Mouse (Mus musculus) layer of hippocampus, adult 8-10 months (tissue): ENCODE data around the gene Bin2. TPM values are rescaled to one million over a fixed set of nuclear protein-coding genes. Genes with fewer than 3 reads are reported as not detected.
"Not testable (repeated sequence)": the region's sequence is repeated elsewhere in the genome, so short reads cannot be mapped to it uniquely, and the experiment has no call there.

Experiments used
- DNase-seq, 2 experiments: peaks; one replicate each; pipeline ENCODE4 v3.0.0; 2022; ENCODE audit warnings: low spot score in 2 of 2
- total RNA-seq, 4 experiments: library from RNA; stranded (reverse); gene quantifications; 2 replicates each; pipeline ENCODE4 v1.2.4; 2022

Gene Bin2
- total RNA-seq, 4 experiments from 2014 or later, result 4.5 to 15.9 (median 9.7) TPM

DNA sequence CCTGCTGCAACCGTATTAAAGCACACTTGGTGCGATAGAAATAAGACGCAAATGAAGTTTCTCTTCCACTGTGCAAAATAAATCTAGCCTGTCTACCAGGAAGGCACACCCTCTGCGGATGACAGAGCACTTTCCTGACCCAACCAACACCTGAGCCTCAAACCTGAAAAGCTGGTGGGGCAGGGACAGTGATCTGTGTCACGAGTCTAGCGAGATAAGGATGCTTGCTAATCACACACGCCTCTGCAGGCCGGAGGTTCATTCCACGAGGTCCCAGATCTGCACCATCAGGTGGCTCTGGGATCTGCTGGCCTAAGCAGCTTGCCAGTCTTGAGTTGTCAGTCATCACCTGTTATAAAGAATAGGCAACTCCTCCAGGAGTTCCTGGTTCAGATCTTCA, 17.7 kb downstream of the Bin2 start:
- DNase-seq, result no peak

DNA sequence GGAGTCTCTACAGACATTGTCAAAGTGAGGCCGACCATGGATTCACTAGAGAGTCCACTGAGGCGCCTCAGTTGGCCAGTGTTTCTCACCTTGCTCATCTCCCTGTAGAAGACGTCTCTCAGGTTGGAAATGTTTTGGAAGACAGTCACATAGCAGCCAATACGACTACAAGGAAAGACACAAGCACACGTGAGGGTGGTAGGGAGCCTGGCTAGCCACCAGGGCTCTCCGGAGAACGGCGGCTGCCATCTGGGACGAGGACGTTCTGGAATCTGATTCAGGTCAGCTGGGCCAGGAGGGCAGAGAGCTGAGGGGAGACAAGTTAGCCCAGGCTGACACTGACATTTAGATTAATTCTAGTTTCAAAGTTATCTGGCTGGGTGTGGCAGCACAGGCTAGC, 19.2 kb downstream of the Bin2 start:
- no peak for DNase-seq

DNA sequence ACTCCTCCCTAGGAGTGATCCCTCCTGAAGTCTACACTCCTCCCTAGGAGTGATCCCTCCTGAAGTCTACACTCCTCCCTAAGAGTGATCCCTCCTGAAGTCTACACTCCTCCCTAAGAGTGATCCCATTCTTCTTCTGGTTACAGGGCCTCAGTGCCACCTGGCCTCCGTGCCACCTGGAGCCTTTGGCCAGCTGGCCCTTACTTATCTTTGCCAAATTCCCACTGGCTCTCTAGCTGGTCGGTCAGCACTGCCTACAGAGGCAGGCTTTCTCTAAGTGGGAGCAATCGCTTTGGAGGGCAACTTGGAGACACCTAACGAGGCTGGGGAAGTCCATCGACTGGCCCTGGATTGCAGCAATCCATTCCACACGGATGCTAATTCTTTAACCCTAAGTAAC, 23.2 kb downstream of the Bin2 start:
- no peak for DNase-seq

DNA sequence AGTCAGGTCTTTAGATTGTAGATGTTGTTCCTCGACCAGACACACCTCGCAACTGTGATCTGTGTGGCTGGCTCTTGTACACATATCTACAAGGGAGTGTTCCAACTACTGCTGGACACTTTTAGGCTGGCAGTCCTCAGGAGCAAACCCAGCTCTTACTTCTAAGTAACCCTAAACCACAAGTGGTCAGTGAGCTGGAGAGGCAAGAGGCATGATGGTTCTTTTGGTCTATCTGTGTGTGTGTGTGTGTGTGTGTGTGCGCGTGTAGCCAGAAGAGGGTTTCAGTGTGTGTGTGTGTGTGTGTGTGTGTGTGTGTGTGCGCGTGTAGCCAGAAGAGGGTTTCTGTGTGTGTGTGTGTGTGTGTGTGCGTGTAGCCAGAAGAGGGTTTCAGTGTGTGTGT, 26.9 kb downstream of the Bin2 start:
- no peak for DNase-seq

DNA sequence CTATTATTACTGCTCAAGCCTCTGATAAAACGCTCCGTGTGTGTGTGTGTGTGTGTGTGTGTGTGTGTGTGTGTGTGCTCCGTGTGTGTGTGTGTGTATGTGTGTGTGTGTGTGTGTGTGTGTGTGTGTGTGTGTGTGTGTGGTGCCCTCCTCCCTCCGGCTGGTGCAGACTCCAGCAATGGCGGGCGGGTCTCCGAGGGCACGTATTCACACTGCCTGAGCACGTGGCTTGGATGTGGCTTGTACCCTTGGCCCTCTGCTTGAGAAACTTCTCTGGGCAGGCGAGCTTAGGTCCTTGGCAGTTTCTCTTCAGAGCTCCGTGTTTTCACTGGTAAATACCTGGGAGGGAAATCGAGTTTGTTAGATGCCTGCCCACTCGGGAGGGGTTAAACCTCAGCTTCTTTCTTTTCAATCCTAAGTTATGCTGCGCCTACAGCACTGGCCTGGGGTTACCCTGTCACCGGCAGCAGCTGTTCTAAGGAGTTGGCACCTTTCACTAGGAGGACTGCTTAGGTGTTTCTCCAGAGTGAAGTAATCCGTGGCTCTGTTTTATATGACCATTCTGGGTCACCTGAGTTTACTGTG, 28.0 kb downstream of the Bin2 start:
- DNase-seq, result no peak

DNA sequence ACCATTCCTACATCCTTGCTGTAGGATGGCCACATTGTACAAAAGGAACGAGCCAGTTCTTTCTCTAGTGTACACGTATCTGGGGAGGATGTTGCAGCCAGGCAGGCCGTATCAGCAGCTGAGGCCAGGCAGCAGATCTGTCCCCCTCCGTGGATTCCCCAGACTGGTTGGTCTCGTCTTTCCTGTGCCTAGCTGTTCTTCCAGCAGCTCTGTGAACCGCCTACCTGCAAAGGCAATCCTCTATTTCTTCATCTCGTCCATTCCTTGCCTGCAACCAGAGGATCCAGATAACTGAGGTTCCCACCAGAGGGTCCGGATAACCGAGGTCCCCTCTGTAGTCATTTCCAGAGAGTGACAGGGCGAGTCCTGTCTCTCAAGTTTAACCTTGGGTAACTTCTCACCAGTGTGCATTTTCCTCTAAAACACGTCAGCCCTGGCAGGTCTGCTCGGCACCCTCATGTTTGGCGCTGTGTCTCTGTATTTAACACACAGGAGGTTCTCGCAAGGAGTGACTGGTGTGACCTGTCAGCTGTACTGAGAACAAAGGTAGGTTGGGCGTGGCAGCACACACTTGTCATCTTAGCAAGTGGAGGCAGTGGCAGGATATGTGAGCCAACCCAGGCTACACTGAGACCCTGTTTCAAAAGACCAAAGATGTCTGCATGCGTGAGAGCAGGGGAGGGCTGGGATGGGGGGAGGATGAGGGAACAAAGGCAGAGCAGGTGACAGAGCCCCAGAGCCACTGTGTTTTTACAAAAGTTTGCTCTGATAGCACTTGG, 29.2 kb downstream of the Bin2 start:
- no peak for DNase-seq

DNA sequence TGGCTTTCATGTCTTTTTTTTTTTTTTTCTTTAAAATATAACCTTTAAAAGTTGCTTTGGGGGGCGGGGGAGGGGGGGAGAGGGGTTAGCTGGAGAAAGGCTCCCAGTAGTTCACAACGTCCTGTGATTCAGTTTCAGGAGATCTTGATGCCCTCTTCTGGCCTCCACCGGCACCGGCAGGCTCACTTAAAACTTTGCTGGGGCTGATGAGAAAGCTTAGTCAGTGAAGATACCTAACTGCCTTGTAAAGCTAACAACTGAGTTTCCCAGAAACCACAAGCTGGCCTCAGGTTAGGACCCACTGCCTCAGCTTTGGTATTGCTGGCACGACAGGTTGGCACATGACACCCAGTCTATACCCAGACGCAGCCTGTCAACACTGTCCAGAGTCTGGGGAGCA, 31.7 kb downstream of the Bin2 start:
- DNase-seq, result no peak

DNA sequence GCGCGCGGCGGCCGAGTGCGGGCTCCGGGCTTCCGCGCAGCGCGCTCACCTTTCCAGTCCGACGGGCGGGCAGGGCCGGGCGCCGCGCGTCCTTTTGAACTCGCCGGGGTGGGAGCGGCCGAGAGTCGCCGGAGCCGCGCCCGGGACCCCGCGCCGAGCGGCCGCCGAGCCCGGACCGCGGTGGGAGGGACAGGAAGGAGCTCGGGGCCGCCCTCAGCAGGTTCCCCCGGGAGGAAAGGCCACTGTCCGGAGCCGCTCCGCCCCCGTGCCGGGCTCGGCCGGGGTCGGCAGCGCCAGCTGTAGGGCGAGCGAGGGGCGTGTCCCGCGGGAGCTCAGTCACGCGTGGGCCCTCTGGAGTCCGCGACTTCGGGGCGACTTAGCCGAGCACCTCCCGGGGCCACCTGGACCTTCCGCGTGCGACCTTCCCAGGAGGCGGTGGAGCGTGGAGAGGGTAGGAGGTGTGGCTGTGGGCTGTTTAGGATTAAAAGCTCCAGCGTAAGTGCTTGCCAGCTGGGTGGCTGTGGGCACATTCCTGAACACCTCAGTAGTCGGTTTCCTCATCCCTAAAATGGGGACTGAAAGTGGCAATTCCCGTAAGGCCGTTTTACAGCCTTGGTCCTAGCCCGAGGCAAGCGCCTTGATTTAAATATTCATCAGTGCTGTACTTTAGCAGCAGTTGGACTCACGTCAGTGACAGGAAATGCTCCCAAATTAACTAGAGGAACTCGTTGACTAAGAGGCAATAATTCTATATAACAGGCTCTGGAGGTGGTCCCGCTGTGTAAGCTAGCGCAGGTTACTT, 32.5 kb downstream of the Bin2 start, which contains the start of gene Smagp:
Gene Smagp (minus strand): TSS at position 241 of the 802 bp plus-strand sequence.
- DNase-seq, result no peak

DNA sequence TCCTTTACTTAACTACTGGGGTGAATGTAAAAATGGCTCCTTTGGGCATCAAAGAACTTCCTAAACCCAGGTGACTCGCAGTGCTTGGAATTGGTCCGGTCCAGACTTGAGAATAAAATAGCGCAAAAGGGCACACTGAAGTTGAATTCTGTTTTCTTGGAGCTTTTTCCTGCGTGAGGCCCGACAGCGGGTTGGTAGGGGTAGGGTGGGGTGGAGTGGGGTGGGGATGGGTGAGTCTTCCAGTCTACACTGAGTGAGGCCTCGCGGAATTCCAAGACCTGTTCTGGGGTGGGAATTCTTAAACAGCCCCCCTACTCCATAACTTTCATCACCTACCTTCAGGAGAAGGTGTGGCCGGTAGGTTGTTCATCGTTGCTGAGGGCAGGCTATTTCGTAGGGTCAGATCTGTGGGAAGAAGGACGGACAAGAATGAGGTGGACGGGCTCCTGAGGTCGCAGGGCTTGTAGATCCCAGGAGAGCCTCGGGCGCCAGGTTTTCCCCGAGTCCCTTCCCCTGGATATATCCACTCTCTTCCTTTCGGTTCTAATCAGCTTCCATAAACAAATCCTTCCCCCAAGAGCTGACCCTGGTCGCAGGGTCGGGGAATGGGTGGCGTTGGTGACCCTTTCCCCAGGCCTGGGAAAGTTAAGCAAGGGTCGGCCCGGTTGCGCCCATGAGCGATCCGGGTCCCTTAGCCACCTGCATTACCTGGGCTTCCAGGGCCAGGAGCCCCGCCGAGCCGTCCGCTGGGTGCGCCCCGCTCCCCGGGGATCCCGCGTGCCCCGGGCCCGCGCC, 33.3 kb downstream of the Bin2 start:
- no peak for DNase-seq

DNA sequence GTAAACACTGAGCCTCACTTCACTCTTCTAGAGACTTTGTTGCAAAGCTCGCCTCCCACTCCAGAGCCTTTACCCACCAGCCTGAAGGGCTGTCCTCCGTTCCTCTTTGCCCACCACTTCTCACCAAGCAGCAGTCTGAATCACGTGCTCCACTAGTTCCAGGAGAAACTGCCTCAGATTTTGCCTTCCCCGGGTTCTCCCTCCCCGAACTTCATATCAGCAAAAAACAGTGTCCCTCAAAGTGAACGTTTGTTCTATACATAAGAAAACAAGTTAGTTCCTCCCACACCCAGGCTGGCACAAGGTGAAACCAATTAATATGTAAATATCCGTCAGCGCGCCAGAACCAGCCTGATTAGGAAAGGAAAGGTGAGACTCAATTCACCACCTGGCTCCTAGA, 34.1 kb downstream of the Bin2 start:
- no peak for DNase-seq

DNA sequence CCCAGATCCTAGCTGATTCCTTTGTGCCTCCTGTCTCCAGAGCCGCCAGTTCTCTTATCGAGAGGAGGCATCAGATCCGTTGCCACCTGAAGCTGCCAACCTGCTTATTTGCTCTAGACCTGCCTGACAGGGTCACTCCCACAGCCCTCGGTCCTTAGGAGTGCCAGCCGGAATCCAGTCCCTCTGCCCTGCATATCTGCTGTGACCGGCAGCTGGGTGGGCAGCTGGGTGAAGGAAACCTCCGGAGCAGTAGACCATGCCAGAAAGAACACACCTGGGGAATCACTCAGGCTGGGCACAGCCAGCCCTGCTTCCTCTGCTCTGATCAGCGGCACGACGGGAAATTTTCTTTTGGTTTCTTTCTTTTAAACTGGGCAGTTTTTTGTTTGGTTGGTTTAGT, 36.0 kb downstream of the Bin2 start:
- no peak for DNase-seq

DNA sequence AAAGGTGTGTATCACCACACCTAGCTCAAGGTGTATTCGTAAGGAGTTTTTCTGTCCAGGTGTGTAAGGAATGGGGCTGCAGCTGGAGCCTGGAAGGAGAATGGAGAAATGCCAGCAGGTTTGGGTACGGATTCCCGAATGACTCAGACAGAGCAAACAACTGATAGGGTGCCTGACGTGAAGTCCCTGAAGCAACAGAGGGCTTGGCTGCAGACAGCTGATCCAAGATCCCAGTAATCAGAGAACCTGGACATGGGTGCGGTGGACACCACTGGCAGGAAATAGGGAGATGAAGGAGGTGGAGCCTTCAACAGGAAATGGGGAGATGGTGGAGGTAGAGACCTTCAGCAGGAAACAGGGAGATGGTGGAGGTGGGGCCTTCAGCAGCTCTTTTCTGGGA, 37.0 kb downstream of the Bin2 start:
- no peak for DNase-seq

DNA sequence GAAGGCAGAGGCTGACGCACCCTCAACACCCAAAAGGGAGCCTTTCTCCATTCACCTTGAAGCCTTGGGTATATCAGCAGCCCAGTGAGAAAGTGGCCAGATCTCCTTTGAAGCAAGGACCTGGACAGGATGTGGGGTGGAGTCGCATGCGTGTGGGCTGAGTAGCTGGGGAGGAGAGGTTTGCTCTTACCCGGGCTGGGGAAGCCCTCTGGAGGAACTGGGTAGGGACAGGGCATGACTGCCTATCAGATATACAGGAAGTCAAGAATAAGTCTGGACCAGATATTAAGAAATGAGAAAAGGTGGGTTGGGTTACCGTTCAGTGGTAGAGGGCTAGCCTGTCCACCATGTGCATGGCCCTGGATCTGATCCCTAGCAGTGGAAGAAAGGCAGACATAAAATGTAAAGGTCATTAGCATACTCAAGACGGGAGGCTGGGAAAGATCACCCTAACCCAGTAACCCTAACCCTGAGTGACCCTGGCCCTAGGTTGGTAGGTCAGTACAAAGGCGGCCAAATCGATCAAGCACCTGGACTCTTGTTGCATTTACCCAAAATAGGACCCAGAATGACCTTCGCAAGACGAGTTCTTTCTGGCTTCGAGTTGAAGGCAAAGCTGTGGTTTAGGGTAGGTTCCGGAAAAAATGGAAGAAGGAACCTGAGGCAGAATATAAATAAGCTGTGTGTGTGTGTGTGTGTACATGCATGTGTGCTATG, 37.7 kb downstream of the Bin2 start:
- no peak for DNase-seq

DNA sequence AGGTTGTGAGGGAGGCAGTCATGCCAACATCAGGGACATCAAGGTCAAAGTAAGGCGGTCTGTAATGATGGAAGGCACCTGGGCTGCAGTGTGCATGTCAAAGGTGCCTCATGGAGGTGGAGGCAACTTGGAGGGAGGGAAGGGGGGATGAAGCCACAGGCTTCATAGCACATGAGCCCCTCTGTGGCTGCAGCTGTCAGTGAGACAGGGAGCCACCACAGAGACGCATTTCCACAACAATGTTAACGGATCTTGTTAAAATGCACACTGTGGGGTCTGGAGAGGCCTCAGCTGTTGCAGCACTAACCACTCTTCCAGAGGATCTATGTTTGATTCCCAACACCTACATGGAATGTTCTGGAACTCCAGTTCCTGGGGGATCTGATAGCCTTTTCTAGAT, 39.2 kb downstream of the Bin2 start:
- no peak for DNase-seq

DNA sequence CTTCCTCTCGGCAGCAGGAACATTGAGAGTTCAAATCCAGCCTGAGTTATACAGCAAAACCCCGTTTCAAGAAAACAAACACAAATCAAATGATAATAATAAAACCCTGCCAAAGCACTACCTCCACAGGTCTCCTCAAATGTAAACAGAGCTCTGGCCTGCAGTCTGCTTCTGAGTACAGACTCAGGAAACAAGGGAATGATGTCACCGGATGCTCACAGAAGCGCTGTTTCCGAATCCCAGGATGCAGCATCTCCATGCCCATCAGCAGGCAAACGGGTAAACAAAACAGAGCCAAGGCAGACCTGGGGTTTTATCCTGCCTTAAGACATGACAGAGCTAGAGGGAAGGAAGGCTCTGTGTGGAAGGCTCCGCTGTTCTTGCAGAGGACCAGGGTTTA, 40.6 kb downstream of the Bin2 start:
- no peak for DNase-seq

DNA sequence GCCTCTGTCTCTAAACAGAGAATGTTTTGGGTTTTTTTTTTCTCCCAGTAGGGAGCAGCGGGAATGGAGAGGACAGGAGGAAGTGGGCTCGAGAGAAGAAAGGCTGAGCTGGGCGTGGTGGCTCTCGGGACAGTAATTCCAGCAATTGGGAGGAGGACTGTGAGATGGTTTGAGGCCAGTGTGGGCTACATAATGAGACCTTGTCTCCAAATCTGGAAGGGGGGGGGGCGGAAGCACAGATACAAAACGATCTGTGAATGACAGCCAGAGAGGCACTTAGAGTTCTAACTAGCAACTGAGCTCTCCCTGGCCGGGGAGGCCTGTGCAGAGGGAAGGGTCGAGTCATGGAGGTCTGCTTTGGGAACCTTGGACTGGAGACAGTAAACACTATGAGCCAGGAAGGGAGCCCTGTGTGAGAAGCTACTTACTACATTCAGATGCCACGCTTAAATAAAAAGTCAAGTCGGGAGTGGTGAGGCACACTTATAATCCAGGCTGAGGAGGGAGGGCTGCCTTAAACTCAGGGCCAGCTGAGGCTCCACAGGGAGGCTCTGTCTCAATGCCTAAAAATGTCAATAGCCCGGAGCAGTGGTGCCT, 41.5 kb downstream of the Bin2 start:
- DNase-seq, result no peak

DNA sequence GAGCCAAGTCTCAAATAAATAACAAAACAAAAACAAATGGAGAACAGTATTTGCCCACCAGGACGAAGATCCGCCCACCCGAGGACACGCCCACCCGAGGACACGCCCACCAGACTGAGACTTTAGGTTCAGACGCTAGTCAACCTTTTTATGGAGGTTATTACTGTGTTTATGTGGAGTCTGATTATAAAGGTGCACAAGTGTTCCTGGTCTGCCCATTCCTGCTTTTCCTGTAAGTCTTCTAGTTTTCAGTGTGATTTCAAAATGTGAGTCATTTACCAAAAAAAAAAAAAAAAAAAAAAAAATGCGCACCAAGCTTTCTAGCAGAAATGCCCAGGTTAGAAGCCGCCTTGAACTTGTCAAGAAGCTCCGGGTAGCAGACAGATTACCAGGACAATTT, 42.1 kb downstream of the Bin2 start:
- DNase-seq, result no peak

DNA sequence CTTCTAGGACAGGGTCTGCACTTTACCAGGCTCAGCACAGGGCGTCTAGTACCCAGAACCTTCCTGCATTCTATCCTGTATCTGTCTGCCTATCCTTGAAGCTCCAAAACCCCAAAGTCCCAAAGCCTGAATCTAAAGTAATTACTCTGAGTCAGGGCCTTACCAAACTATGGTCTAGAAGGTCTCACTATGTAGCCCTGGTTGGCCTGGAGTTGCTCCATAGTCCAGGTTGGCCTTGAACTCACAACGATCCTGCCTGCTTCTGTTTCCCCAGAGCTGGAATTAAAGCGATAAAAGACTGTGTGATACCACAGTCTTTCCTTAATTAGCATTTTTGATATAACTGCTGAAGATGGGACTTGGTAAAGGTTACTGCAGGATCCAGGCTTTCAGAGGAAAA, 44.9 kb downstream of the Bin2 start:
- no peak for DNase-seq

DNA sequence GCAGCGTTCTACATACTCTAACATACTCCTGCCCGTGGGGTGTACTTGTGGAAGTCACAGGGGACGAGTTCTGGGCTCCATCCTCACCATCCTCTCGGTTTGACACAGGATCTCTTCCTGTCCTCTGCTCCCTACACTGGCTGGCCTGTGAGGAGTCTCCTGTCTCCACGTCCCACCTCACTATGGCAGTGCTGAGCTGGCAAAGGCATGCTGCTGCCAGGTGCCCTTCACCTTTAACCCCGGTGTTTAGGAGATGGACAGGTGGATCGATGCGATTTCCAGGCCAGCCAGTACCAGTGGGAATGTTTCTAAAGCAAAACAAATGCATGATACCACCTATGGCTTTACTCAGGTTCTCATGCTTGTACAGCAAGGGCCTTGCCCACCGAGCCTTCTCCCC, 45.6 kb downstream of the Bin2 start:
- DNase-seq, result no peak

DNA sequence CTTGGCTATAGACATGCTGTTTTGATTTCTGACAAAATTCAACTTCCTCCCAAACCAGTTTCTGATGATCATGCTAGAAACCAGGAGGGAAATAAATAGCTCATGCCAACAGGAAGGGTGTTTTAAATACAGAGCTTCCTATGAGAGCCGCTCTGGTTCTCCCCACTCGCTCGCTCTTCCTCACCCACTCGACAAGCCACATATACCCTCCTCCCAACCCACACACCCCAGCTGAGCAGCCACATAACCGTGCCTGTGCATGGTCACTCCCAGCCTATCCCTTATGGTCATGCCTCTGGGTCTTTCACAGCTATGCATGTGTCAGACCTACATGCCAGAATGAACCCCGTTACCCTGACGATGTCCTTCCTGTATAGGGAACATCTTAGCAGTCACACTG, 47.2 kb downstream of the Bin2 start:
- DNase-seq, result no peak

DNA sequence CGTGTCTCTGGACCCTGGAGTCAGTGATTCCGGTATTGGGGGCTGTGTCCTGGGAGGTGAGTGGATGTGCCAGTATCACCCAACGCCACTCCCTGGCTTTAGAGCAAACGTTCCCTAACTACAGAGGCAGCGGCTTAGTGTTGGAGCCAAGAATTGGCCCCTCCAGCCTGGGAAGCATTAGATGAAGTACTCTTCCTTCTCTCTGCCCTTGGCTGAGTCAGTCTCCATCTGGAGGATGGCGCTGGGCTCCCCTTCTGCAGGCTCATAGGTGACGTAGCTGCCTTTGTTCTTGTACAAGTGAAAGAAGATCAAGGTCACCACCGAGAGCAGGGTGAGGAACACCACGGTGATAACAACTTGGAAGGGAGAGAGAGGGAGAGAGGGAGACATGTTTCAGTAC, 47.7 kb downstream of the Bin2 start:
- not testable (repeated sequence) for DNase-seq
